Mouse (Mus musculus): ENCODE measurements at regions not wholly inside any gene's neighbourhood (a gene's known extent, or its start where the extent isn't known, plus 50 kb on each side); places are given as distances from the start of the nearest gene placed in this dataset.

DNA sequence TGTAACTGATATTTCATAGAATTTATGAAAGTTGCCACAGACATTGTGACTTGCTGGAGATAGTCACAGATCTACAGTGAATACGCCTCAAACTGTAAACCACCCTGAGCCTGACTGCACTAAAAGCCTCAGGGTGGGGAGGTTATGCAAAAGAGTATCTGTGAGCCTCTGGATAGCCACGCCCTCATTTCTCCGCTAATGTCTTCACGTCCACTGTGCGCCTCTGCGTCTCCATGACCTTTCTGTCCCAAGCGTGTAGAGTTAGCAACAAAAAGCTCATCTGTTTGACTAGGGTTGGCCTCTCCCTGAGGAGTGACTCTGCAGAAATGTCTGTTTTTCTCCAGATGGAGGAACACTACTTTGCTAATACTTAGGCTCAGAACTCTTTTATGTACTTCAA, 170.8 kb upstream of the Gm49356 start:
- ATAC-seq (ENCODE audit: low FRiP score), result no peak
- H3K4me2 ChIP-seq (replicated peaks), result no peak overlapping the region
- no peaks in the 10 kb centered on the region for H3K27me3 ChIP-seq
- H3K27ac ChIP-seq, result no peak overlapping the region
- H3K4me1 ChIP-seq, result no peaks in the 10 kb centered on the region
- 72% methylated on average over 7 of the region's 7 CpGs for WGBS
- no peaks in the 10 kb centered on the region for H3K9me3 ChIP-seq (replicated peaks)
- H3K9ac ChIP-seq, result no peak overlapping the region
- no peaks in the 10 kb centered on the region for H3K36me3 ChIP-seq
- no peak overlapping the region for H3K4me3 ChIP-seq

DNA sequence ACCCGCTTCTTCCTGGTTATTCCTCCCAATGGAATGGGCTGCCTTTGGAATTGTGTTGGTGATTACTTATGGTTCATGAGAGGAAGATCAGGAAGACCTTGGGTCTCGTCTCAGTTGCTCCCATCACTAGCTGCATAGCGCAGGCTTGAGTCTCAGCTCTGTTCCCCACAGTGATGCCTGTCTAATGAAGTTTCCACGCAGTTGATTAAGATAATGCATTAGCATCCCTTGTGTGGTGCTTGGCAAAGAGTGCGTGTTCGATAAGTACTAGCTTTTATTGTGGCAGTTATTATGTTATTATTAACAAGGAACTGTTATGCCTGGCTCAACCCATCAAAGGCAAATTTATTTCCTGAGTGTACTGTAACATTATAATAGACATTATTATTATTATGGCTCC, 169.7 kb upstream of the Gm49356 start:
- H3K36me3 ChIP-seq, result no peaks in the 10 kb centered on the region
- no peak overlapping the region for H3K9ac ChIP-seq
- H3K27ac ChIP-seq, result no peak overlapping the region
- no peak for ATAC-seq (ENCODE audit: low FRiP score)
- H3K27me3 ChIP-seq, result no peaks in the 10 kb centered on the region
- H3K4me2 ChIP-seq (replicated peaks), result no peak overlapping the region
- H3K9me3 ChIP-seq (replicated peaks), result no peaks in the 10 kb centered on the region
- H3K4me1 ChIP-seq, result no peaks in the 10 kb centered on the region
- H3K4me3 ChIP-seq, result no peak overlapping the region
- 92% methylated on average over 6 of the region's 6 CpGs for WGBS

DNA sequence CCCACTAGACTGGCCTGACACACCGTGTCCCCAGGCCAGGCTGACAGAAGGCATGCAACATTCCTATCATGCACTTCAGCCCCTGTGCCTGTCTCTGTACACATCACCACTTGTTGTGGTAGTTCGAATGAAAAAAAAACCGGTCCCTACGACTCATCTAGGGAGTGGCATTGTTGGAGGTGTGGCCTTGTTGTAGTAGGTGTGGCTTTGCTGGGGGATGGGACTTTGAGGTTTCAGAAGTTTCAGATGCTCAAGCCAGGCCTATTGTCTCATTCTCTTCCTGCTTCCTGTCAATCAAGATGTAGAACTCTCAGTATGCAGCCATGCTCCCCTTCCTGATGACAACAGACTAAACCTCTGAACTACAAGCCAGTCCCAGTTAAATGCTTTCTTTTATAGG, 162.1 kb upstream of the Gm49356 start:
- Histone ChIP-seq H3K9ac (no peak overlapping the region), H3K36me3 (no peaks in the 10 kb centered on the region), H3K4me2 (replicated peaks) (no peak overlapping the region), H3K4me1 (no peaks in the 10 kb centered on the region), H3K4me3 (no peak overlapping the region), H3K9me3 (replicated peaks) (no peaks in the 10 kb centered on the region), H3K27ac (no peak overlapping the region), H3K27me3 (no peaks in the 10 kb centered on the region)
- no peak for ATAC-seq (ENCODE audit: low FRiP score)
- 79% methylated on average over 4 of the region's 4 CpGs for WGBS

DNA sequence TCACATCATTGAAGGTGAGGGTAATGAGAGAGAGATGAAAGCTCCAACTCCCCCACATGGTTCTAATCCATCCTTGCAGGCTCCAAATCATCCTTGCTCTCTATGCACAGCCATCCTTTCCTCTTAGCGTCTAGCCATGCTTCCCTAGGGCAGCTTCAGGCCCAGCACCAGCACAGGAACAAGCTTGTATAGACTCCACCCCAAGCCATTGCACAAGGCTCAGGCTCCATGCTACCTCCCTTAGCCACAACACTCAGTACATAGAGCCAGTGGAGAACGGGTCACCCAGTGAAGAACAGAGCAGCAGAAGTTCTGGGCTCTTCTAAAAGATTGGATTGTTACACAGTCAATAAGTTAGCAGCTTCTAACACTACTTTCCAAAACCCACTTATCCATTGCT, 160.8 kb upstream of the Gm49356 start:
- no peak overlapping the region for H3K9ac ChIP-seq
- no peak overlapping the region for H3K4me2 ChIP-seq (replicated peaks)
- no peaks in the 10 kb centered on the region for H3K36me3 ChIP-seq
- ATAC-seq (ENCODE audit: low FRiP score), result no peak
- H3K4me1 ChIP-seq, result no peaks in the 10 kb centered on the region
- no peak overlapping the region for H3K4me3 ChIP-seq
- H3K27me3 ChIP-seq, result no peaks in the 10 kb centered on the region
- no peaks in the 10 kb centered on the region for H3K9me3 ChIP-seq (replicated peaks)
- WGBS, result 89% methylated on average over 2 of the region's 2 CpGs
- H3K27ac ChIP-seq, result no peak overlapping the region

DNA sequence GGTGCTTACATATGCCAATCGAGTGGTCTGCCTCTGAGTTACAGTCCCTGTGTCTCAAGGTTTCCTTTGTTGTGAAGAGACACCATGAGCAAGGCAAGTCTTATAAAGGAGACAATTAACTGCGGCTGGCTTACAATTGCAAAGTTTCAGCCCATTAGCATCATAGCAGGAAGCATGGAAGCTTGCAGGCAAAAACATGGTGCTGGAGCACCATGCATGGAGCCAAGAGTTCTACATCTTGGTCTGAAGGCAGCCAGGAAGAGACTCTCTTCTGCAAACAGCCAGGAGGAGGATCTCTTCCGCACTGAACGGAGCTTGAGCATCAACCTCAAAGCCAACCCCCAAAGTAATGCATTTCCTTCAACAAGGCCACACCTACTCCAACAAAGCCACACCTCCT, 158.2 kb upstream of the Gm49356 start:
- Histone ChIP-seq H3K4me2 (replicated peaks) (no peak overlapping the region), H3K9ac (no peak overlapping the region), H3K27ac (no peak overlapping the region), H3K36me3 (no peaks in the 10 kb centered on the region), H3K4me1 (no peaks in the 10 kb centered on the region), H3K9me3 (replicated peaks) (no peaks in the 10 kb centered on the region), H3K27me3 (no peaks in the 10 kb centered on the region), H3K4me3 (no peak overlapping the region)
- WGBS, result 79% methylated on average over 4 of the region's 4 CpGs
- ATAC-seq (ENCODE audit: low FRiP score), result 0 out of 2 replicates have a peak, but pooled peaks have one; percentile 21

DNA sequence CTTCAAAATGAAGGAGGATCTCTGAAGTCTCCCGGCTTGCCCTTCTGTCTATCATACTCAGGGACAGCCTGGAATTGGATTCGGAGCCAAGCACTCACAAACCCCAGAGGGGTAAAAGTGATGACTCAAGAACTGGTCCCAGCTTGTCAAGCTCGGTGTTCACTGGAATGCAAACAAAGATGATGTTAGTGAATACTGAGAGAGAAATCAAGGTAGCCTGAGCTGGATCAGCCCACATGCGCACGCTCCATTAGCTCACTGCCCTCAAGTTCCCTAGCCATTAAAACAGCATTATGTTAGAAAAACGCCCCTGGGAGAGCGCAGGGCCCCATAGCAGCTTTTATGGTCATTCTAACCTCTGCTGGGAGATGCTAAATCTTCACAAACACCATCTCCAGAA, 157.8 kb upstream of the Gm49356 start:
- Histone ChIP-seq H3K27ac (no peak overlapping the region), H3K9me3 (replicated peaks) (no peaks in the 10 kb centered on the region), H3K27me3 (no peaks in the 10 kb centered on the region), H3K4me2 (replicated peaks) (no peak overlapping the region), H3K9ac (no peak overlapping the region), H3K36me3 (no peaks in the 10 kb centered on the region), H3K4me3 (no peak overlapping the region), H3K4me1 (no peaks in the 10 kb centered on the region)
- 0 out of 2 replicates have a peak, but pooled peaks have one; percentile 31 for ATAC-seq (ENCODE audit: low FRiP score)
- WGBS, result 72% methylated on average over 7 of the region's 7 CpGs

DNA sequence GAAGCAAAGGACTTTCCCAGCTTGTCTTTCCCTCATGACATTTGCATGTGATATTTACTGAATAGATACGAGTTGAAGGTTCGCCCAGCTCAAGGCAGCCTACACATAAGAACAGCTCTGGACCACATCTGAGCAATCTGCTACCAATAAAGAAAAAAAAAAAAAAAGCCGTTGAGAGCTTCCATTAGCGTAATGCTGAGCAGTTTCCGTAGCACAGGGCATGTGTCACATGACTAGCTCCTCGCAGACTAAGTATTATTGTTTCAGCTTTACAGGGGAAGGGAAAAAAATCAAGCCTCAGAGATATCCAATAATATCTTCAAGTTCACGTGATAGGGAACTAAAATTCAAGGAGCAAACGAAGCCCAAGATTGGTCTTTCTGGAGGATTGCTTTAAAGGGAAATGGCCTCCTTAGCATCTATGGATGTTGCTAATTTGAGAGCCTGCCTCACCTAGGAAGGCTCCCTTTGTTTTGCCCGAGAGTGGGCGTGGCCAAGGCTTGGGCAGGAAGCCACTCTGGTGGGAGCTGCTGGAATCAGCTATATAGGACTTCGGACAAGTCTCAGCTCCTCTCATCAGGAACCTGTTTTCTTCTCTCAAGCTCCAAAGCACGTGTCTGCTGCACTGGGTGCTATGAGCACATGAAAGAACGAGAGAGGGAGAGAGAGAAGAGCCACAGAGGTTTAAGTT, 157.0 kb upstream of the Gm49356 start:
- no peak overlapping the region for H3K9ac ChIP-seq
- no peaks in the 10 kb centered on the region for H3K36me3 ChIP-seq
- ATAC-seq (ENCODE audit: low FRiP score), result 0 out of 2 replicates have a peak, but pooled peaks have one; percentile 52
- no peak overlapping the region for H3K4me2 ChIP-seq (replicated peaks)
- no peaks in the 10 kb centered on the region for H3K27me3 ChIP-seq
- WGBS, result 51% methylated on average over 13 of the region's 13 CpGs
- no peaks in the 10 kb centered on the region for H3K4me1 ChIP-seq
- H3K9me3 ChIP-seq (replicated peaks), result no peaks in the 10 kb centered on the region
- H3K27ac ChIP-seq, result no peak overlapping the region
- H3K4me3 ChIP-seq, result no peak overlapping the region

All from hindbrain, embryonic 12.5 days (tissue).